Mouse (Mus musculus) hindbrain, embryonic 10.5 days (tissue): Measurements from ENCODE around the gene Il34. TPM values are rescaled to one million over a fixed set of nuclear protein-coding genes. Genes with fewer than 3 reads are reported as not detected.
A peak's percentile ranks its signal among the peaks of the same experiment; 100 is the strongest.

ENCODE experiments used
- DNase-seq: peaks from one replicate; pipeline ENCODE4 v3.0.0-alpha.2; 2017; ENCODE audit warnings: low spot score
- H3K27ac ChIP-seq: fragments of 300-500 bp; sonication (generic); 2 replicates; pipeline ENCODE4 v1.5.1; 2016; ENCODE audit warnings: mild to moderate bottlenecking, moderate library complexity
- H3K27me3 ChIP-seq: fragments of 300-500 bp; sonication (generic); 2 replicates; pipeline ENCODE4 v1.6.1; 2016; ENCODE audit warnings: mild to moderate bottlenecking; ENCODE audit not compliant: poor library complexity, insufficient read depth, severe bottlenecking
- H3K36me3 ChIP-seq: fragments of 300-500 bp; sonication (generic); 2 replicates; pipeline ENCODE4 v1.6.1; 2016; ENCODE audit warnings: mild to moderate bottlenecking, moderate library complexity
- H3K4me1 ChIP-seq: fragments of 300-500 bp; sonication (generic); replicated peaks from 2 replicates; pipeline ENCODE4 v1.6.1; 2016; ENCODE audit warnings: mild to moderate bottlenecking
- H3K4me3 ChIP-seq: fragments of 300-500 bp; sonication (generic); 2 replicates; pipeline ENCODE4 v1.5.1; 2016; ENCODE audit warnings: mild to moderate bottlenecking, moderate library complexity
- H3K9me3 ChIP-seq: fragments of 300-500 bp; sonication (generic); 2 replicates; pipeline ENCODE4 v1.6.1; 2016; ENCODE audit warnings: mild to moderate bottlenecking, moderate library complexity
- WGBS: fragments of 180-500 bp; shearing (Covaris S2); methylation state at CpG from one replicate; pipeline ENCODE4 v1.1.7; 2016; 5-methylcytosine and 5-hydroxymethylcytosine counted together
- polyA plus RNA-seq: library from polyadenylated mRNA; unstranded; fragments of >200 nt; fragmentation: Nextera tagmentation; extraction: Ambion mirVana; gene quantifications from 2 replicates; pipeline ENCODE4 v1.2.1, GENCODE M21; 2016

Gene Il34
- polyA plus RNA-seq, 1 experiment from 2014 or later = 0.37 TPM

- Histone ChIP-seq H3K4me3 (peak overlapping the region; percentile 78), H3K4me1 (peaks cover 91% of the 10 kb centered on the region), H3K9me3 (no peaks in the 10 kb centered on the region), H3K36me3 (peaks cover 32% of the 10 kb centered on the region), H3K27ac (peak overlapping the region; percentile 95), H3K27me3 (peaks cover 12% of the 10 kb centered on the region; the same call in 1 of the 2 replicates)
- no peak for DNase-seq
- WGBS = 55% methylated on average over 6 of the region's 6 CpGs
These were observed 85.6 kb downstream of the Il34 start for GRCm38 (mm10) chr8:110719898-110720653.

- H3K9me3 ChIP-seq = no peaks in the 10 kb centered on the region
- peaks cover 81% of the 10 kb centered on the region for H3K4me1 ChIP-seq
- DNase-seq = no peak
- peaks cover 34% of the 10 kb centered on the region for H3K36me3 ChIP-seq
- peak overlapping the region; percentile 95 for H3K27ac ChIP-seq
- H3K27me3 ChIP-seq = peaks cover 12% of the 10 kb centered on the region; the same call in 1 of the 2 replicates
- 43% methylated on average over 12 of the region's 12 CpGs for WGBS
- no peak overlapping the region for H3K4me3 ChIP-seq
These were observed 86.6 kb downstream of the Il34 start for GRCm38 (mm10) chr8:110718969-110719670.

- no peak for DNase-seq
- peaks cover 34% of the 10 kb centered on the region for H3K36me3 ChIP-seq
- peaks cover 12% of the 10 kb centered on the region; the same call in 1 of the 2 replicates for H3K27me3 ChIP-seq
- H3K27ac ChIP-seq = peak overlapping the region; percentile 66
- H3K9me3 ChIP-seq = no peaks in the 10 kb centered on the region
- WGBS = 86% methylated on average over 8 of the region's 8 CpGs
- no peak overlapping the region for H3K4me3 ChIP-seq
- peaks cover 74% of the 10 kb centered on the region for H3K4me1 ChIP-seq
These were observed 87.3 kb downstream of the Il34 start for GRCm38 (mm10) chr8:110718209-110718968.

- Histone ChIP-seq H3K27me3 (peaks cover 12% of the 10 kb centered on the region; the same call in 1 of the 2 replicates), H3K9me3 (no peaks in the 10 kb centered on the region), H3K36me3 (peaks cover 41% of the 10 kb centered on the region), H3K4me3 (no peak overlapping the region), H3K4me1 (peaks cover 63% of the 10 kb centered on the region), H3K27ac (no peak overlapping the region)
- WGBS = 72% methylated on average over 7 of the region's 7 CpGs
- DNase-seq = no peak
These were observed 88.6 kb downstream of the Il34 start for GRCm38 (mm10) chr8:110717131-110717530.

GRCm38 (mm10) chr8:110716075-110716474, 89.6 kb downstream of the Il34 start:
- no peak for DNase-seq
- peak overlapping the region; percentile 16; the same call in 1 of the 2 replicates for H3K27ac ChIP-seq

GRCm38 (mm10) chr8:110714827-110715519, 90.8 kb downstream of the Il34 start:
- WGBS = 87% methylated on average over 15 of the region's 15 CpGs
- Histone ChIP-seq H3K36me3 (peaks cover 63% of the 10 kb centered on the region), H3K27ac (peak overlapping the region; percentile 62; the same call in 1 of the 2 replicates), H3K9me3 (no peaks in the 10 kb centered on the region), H3K27me3 (peaks cover 8% of the 10 kb centered on the region; the same call in 1 of the 2 replicates), H3K4me3 (no peak overlapping the region), H3K4me1 (peaks cover 65% of the 10 kb centered on the region)
- DNase-seq = no peak

More at GRCm38 (mm10) chr8:110716075-110716474, 89.6 kb downstream of the Il34 start:
- H3K4me3 ChIP-seq = no peak overlapping the region
- H3K36me3 ChIP-seq = peaks cover 52% of the 10 kb centered on the region
- no peaks in the 10 kb centered on the region for H3K9me3 ChIP-seq
- WGBS = 80% methylated on average over 4 of the region's 4 CpGs
- H3K4me1 ChIP-seq = peaks cover 65% of the 10 kb centered on the region
- H3K27me3 ChIP-seq = peaks cover 12% of the 10 kb centered on the region; the same call in 1 of the 2 replicates

- 93% methylated on average over 7 of the region's 7 CpGs for WGBS
- Histone ChIP-seq H3K27ac (no peak overlapping the region), H3K9me3 (no peaks in the 10 kb centered on the region), H3K4me1 (peaks cover 55% of the 10 kb centered on the region), H3K36me3 (peaks cover 81% of the 10 kb centered on the region), H3K4me3 (no peak overlapping the region), H3K27me3 (no peaks in the 10 kb centered on the region)
- no peak for DNase-seq
These were observed 92.7 kb downstream of the Il34 start for GRCm38 (mm10) chr8:110713073-110713472.

- H3K9me3 ChIP-seq = no peaks in the 10 kb centered on the region
- no peaks in the 10 kb centered on the region for H3K27me3 ChIP-seq
- H3K27ac ChIP-seq = peak overlapping the region; percentile 62
- peaks cover 41% of the 10 kb centered on the region for H3K4me1 ChIP-seq
- DNase-seq = no peak
- 82% methylated on average over 13 of the region's 13 CpGs for WGBS
- no peak overlapping the region for H3K4me3 ChIP-seq
- H3K36me3 ChIP-seq = peaks cover 91% of the 10 kb centered on the region
These were observed 94.3 kb downstream of the Il34 start for GRCm38 (mm10) chr8:110711271-110711934.

GRCm38 (mm10) chr8:110710593-110710992, 95.1 kb downstream of the Il34 start:
- H3K9me3 ChIP-seq = no peaks in the 10 kb centered on the region
- no peaks in the 10 kb centered on the region for H3K27me3 ChIP-seq
- DNase-seq = no peak
- H3K4me1 ChIP-seq = peaks cover 33% of the 10 kb centered on the region
- H3K36me3 ChIP-seq = peaks cover 86% of the 10 kb centered on the region
- 69% methylated on average over 3 of the region's 3 CpGs for WGBS
- H3K4me3 ChIP-seq = no peak overlapping the region
- peak overlapping the region; percentile 62 for H3K27ac ChIP-seq

GRCm38 (mm10) chr8:110708429-110708828, 97.3 kb downstream of the Il34 start:
- Histone ChIP-seq H3K27me3 (no peaks in the 10 kb centered on the region), H3K9me3 (no peaks in the 10 kb centered on the region), H3K4me1 (peaks cover 47% of the 10 kb centered on the region), H3K27ac (peak overlapping the region; percentile 50; the same call in 1 of the 2 replicates), H3K4me3 (no peak overlapping the region), H3K36me3 (peaks cover 83% of the 10 kb centered on the region)
- 84% methylated on average over 11 of the region's 11 CpGs for WGBS
- DNase-seq = no peak

GRCm38 (mm10) chr8:110706288-110706870, 99.3 kb downstream of the Il34 start:
- peaks cover 62% of the 10 kb centered on the region for H3K4me1 ChIP-seq
- H3K36me3 ChIP-seq = peaks cover 69% of the 10 kb centered on the region
- 88% methylated on average over 3 of the region's 3 CpGs for WGBS

More at GRCm38 (mm10) chr8:110706288-110706870, 99.3 kb downstream of the Il34 start:
- Histone ChIP-seq H3K27me3 (no peaks in the 10 kb centered on the region), H3K9me3 (no peaks in the 10 kb centered on the region), H3K4me3 (no peak overlapping the region), H3K27ac (no peak overlapping the region)
- no peak for DNase-seq
